Mouse (Mus musculus) urinary bladder, postnatal 4 days (tissue): Measurements from ENCODE around the gene Gm20388.

Experiments
- DNase-seq, 2 experiments: peaks; one replicate each; pipeline ENCODE4 v3.0.0; 2021 to 2022; ENCODE audit warnings: low spot score in 2 of 2

The Gm20388 gene

GRCm38 (mm10) chr8:123715916-123716592 lies 3805.4 kb downstream of the Gm20388 start:
- no peak for DNase-seq

DNA sequence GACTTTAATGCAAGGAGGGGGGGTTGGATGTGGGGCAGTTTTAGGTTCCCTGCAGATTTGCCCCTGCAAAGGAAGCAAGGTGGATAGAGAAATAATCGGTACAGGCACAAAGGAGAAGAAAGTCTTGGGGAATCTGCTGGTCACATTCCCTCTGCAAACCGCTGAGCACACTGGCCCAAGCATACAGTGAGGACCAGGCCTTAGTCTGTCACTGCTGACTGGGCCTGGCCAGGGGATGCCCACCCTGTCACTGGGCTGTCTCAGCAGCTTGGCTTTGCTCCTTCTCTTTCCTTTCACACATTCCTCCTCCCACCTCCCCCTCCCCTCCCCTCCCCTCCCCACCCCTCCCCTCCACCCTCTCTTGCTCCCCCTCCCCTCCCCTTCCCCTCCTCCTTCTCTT lies 3806.5 kb downstream of the Gm20388 start:
- DNase-seq, result no peak

- peak in 1 of 2 experiments; percentile 40 for DNase-seq
Observed at GRCm38 (mm10) chr8:123717516-123718490, 3807.2 kb downstream of the Gm20388 start.

- DNase-seq, result no peak
Observed at GRCm38 (mm10) chr8:123718752-123719151, 3808.1 kb downstream of the Gm20388 start.

- DNase-seq, result no peak
Observed at GRCm38 (mm10) chr8:123719280-123719679, 3808.6 kb downstream of the Gm20388 start.

DNA sequence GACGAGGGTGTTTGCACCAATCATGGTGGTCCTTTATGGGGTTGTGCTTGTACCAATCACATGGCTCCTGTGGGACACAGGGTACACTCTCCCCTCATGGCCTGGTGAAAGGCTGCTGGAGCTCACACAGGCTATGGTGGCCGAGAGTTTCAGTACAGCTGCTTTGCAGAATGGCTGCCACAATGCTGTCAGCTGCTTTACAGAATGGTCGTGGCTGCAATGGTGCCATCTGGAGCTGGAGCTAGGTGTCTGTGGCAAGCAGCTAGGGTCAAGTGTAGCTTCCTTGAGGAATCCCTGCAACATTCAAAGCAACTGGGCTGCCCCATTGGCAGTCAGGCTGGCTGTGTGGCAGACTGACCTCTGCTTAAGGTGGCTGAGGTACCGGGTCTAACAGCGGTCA lies 3809.2 kb downstream of the Gm20388 start:
- no peak for DNase-seq

GRCm38 (mm10) chr8:123720471-123721001 lies 3809.9 kb downstream of the Gm20388 start:
- no peak for DNase-seq

DNA sequence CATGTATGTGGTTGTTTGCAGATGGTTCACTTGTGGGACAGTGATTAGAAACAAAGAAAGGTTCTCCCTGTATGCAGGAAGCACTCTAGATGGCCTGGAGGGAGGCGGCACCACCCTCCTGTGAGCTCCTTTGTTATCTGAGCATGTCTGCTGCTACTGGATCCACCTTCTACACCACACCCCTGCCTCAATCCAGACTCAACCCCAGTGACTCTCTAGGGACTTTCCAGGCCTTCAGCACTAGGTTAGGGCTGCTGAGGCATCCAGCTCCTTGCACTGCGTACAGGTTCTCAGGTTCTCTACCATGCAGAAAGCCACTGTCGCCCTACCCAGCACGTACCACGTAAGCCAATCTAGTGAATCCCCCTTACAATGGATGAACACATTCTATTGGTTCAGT lies 3811.6 kb downstream of the Gm20388 start:
- no peak for DNase-seq

DNA sequence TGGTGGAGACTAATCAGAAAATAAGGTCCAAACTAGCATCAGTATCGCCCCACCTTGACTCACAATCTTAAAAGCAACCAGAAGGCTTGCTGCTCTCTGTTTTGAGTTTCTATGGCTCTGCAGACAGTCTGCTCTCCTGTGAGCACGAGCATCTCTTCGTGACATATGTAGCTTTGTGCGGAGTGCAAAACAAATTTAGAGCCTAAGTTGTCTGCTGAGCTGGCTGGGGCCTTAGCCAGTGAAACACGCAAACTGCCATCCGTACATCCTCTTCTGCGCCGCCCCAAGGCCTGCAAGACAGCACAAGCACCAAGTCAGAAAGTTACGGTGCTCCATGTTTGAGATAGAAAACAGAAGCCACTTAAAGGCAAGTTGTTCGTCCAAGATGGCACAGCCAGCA lies 3814.1 kb downstream of the Gm20388 start:
- DNase-seq, result no peak

GRCm38 (mm10) chr8:123725261-123725660 lies 3814.6 kb downstream of the Gm20388 start:
- DNase-seq, result no peak

- no peak for DNase-seq
Observed at GRCm38 (mm10) chr8:123726759-123727158, 3816.1 kb downstream of the Gm20388 start.

DNA sequence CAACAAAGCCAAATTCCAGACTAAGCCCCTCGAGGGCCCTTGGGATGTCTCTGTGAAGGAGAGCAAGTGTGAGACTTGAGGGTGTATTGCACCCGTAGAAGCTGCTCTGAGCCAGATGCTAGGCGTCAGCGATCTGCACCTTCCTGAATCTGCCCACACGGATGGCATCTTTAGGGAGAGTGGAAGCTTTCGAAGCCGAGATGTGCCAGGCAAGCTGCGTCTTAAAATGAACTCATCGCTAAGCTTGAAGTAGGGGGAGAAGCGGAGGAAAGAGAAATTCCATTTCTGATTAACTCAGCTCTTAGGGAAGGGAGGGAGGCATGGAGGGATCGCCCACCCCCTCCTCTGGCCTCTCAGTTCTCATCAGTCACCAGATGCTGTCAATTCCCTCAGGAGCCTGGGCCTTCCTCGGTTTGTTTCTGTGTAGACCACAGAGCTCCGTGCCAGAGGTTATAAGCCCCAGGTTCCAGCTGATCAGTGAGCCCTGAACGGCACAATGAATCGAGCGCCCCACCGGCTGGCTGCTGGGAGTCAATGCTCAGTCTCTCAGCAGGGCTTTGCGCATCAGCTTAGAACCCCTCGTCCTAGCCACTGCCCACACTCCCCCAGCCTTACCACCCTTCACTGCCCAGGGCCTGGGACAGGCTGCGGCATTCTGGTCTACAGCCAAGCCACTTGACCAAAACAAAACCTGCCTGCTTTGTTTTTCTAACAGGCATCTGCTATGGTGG lies 3818.6 kb downstream of the Gm20388 start:
- no peak for DNase-seq

DNA sequence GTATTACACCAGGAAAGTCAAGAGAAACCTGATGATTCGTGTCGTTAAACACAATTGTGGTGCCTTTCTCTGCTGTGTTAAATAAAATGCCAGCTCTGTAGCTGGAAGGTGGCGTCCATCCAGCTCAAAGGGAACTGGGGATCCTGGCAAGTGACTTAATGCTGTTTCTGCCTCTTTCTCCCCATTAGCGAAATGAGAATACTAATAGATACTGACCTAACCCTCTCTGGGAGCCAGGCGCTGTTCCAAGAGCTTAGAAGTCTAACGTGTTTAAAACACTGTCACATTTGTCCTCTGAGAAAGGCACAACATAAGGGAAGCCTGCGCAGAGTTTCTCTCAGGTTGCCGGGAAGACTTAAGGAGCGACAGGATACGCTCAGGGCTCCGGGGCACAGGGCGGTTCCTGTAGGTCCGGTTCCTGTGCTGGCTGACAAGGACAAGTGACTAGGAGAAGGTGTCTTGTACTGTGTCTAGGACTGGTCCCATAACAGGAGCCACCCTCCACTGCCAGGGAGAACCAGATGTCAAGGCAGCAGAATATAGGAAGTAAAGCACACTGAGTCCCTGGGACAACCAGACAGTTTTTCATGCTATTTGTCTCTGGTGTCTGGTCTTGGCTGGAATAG lies 3819.3 kb downstream of the Gm20388 start:
- no peak for DNase-seq

- no peak for DNase-seq
Observed at GRCm38 (mm10) chr8:123732332-123732731, 3821.7 kb downstream of the Gm20388 start.

DNA sequence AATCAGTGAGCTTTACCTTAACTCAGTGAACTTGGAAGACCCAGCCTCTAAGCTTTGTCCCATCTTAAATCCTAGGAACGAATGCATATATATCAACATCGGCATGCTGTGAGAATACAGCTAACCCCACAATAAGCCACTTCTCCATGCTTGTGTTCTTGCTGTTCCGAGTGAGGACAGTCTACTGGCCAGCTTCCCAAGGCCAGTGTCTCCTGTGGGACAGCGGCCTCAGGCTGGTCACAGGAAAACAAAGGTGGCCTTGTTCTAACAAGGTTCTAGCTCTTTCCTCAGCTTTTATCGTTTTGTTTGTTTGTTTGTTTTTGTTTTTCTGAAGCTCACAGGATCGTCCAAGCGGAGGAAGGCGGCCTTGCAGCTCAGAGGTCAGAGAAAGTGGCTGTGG lies 3823.8 kb downstream of the Gm20388 start:
- no peak for DNase-seq

DNA sequence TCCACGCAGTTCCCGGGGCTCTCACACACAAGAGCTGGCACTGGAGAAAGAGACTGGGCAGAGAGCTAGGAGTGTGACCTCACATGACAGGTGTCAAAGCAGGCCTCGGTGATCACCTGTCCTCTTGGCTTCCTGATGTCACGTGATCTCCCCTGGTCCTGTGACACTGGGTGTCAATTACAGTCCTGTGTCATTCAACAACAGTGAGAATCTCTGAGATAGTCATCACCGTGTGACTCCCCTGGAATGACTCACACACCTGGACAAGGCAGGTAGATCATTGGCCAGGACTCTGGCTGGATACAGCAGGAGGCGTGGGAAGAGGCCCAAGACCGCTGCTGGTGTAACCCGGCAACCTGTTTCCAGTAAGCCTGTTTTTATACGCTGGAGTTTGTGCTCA lies 3826.3 kb downstream of the Gm20388 start:
- DNase-seq, result no peak

GRCm38 (mm10) chr8:123740263-123740662 lies 3829.6 kb downstream of the Gm20388 start:
- DNase-seq, result no peak

- DNase-seq, result no peak
Observed at GRCm38 (mm10) chr8:123741232-123741631, 3830.6 kb downstream of the Gm20388 start.

GRCm38 (mm10) chr8:123746488-123746887 lies 3835.8 kb downstream of the Gm20388 start:
- no peak for DNase-seq

GRCm38 (mm10) chr8:123747772-123748171 lies 3837.1 kb downstream of the Gm20388 start:
- DNase-seq, result no peak

DNA sequence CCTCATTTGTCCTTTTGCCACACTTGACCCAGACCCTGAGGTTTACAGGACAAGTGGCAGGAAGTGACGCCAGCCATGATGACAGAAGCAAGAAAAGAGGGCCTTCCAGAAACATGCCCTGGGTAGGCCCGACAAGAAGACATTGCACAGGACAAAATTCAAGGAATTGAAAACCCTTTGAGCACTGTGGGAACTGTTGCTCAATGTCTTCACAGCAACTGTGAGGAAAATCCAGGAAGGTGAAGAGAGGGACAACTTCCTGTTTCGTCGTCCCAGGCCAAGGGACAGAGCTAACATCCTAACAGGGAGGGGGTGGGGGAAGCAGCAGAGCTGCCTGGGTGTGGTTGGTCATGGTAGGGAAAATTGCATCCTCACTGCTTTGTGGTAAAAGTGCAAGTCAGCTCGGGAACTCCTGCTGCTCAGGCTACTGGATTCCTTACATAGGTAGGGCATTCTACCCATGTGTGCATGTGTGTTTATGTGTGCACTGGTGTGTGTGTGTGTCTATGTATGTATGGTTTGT lies 3839.6 kb downstream of the Gm20388 start:
- no peak for DNase-seq
